ENCODE assay signal across 7 mouse cellular contexts in the genomic region with DNA sequence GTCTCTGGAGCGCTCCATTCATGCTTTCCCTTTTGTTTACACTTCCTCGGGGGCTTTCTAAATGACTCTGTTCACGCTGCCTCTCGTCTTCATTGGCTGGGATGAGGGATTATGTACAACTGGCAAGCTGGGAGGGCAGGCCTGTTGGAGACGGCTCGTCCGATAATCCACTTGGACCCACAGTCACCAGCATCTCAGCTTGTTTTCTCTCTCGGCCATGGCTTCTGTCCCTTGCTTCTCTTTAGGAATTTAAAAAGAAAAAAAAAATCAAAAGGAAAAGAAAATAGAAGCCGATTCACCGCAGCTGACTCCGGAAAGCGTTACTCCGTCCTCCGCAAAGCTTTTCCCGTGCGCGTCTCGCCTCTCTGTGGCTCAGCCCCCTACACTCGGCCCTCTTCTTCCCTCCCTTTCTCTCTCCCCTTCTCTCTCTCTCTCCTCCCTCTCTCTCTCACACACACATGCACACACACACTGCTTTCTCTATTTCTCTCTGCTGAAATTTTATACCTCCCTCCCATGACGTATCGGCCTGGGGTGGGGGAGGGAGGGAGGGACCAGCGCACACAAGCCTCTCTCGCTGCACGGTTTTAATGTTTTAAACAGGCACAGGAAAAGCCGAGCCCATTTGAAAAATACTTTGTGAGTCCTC. TPM values are rescaled to one million over a fixed set of nuclear protein-coding genes. Genes with fewer than 3 reads are reported as not detected.
DNase-seq lines count a peak whose midpoint lies in the region; ATAC-seq and TF ChIP-seq lines count a peak whose summit lies in the region.

Gene Tgfb3 (minus strand): TSS at position 489 of the 649 bp plus-strand sequence.

- H3K27me3 ChIP-seq in CH12.LX (replicated peaks), result peaks cover 27% of the 10 kb centered on the region
- no peaks in the 10 kb centered on the region for H3K27me3 ChIP-seq in lung, postnatal 0 days (replicated peaks; ENCODE audit: insufficient read depth, low read length)

- H3K4me1 ChIP-seq in CH12.LX (ENCODE audit: control insufficient read depth in 1 of 2, insufficient read depth in 2 of 2), result peaks cover 0 to 3% of the 10 kb centered on the region in 2 experiments; a peak in 1 of 4 replicates
- H3K4me1 ChIP-seq in lung, postnatal 0 days (ENCODE audit: insufficient read depth, low read depth, low read length), result peaks cover 11% of the 10 kb centered on the region; the same call in 1 of the 2 replicates

- H3K36me3 ChIP-seq in CH12.LX (replicated peaks in 1 of 2; ENCODE audit: control insufficient read depth in 1 of 2, insufficient read depth in 1 of 2, low read length in 1 of 2), result no peaks in the 10 kb centered on the region
- no peaks in the 10 kb centered on the region for H3K36me3 ChIP-seq in lung, postnatal 0 days (ENCODE audit: insufficient read depth, low read length)

- TF ChIP-seq EP300 in CH12.LX (IDR thresholded peaks at IDR 0.05; ENCODE audit: low read length), result no peak
- no peak for TF ChIP-seq EP300 in lung, postnatal 0 days (IDR thresholded peaks at IDR 0.05)

- no peaks in the 10 kb centered on the region for H3K9me3 ChIP-seq in CH12.LX (replicated peaks; ENCODE audit: low read length)
- H3K9me3 ChIP-seq in lung, postnatal 0 days (ENCODE audit: low read length), result no peaks in the 10 kb centered on the region

- H3K27ac ChIP-seq in CH12.LX (ENCODE audit: insufficient read depth, low read depth), result no peak within 1 kb of the TSS
- H3K27ac ChIP-seq in lung, postnatal 0 days (ENCODE audit: low read length), result peak within 1 kb of the TSS; percentile 94

- H3K4me3 ChIP-seq in CH12.LX (replicated peaks in 1 of 3; ENCODE audit: low read depth in 2 of 3, low read length in 2 of 3, poor library complexity in 1 of 3), result peak within 1 kb of the TSS; percentile 42 to 62 (median 49)
- H3K4me3 ChIP-seq in lung, postnatal 0 days (ENCODE audit: low read depth, low read length), result peak within 1 kb of the TSS; percentile 54

- no peak for TF ChIP-seq POLR2A in CH12.LX (IDR thresholded peaks at IDR 0.05; ENCODE audit: low read depth, low read length)

- dilution Hi-C loops in CH12.LX (cut with MboI; ENCODE audit: extremely low pct_ligation_motif_present, extremely low pct_unique_long_range_greater_than_20kb, low sequenced_read_pairs), result no loop called here

- TF ChIP-seq RAD21 in CH12.LX (IDR thresholded peaks at IDR 0.05; ENCODE audit: low read depth, low read length), result no peak

- WGBS in lung, postnatal 0 days, result under 1% methylated on average over 25 of the region's 25 CpGs

- in situ Hi-C loops in CH12.LX (cut with MboI; ENCODE audit: low pct_ligation_motif_present, low pct_unique_long_range_greater_than_20kb, low sequenced_read_pairs), result loop anchor here (5.0 to 10.0 kb wide), 3 partner anchors 54 to 226 kb away; no protein-coding TSS in a partner anchor

- ATAC-seq in lung, postnatal 0 days, result peak; percentile 77

- DNase-seq in CH12.LX (ENCODE audit: extremely low read depth), result no peak
- peak; percentile 94 for DNase-seq in NIH3T3 (ENCODE audit: low read depth)
- DNase-seq in embryo, embryonic 10.5 days (ENCODE audit: low spot score), result peak; percentile 81
- DNase-seq in heart, adult 8-10 months (ENCODE audit: low spot score), result peak; percentile 75
- DNase-seq in kidney, postnatal 10 days, result peak; percentile 69
- peak; percentile 89 for DNase-seq in lung, postnatal 0 days (ENCODE audit: low spot score)
- peak; percentile 85 for DNase-seq in retina, postnatal 1 day

- no peaks in the 10 kb centered on the region for H3K79me2 ChIP-seq in CH12.LX (replicated peaks; ENCODE audit: control insufficient read depth, extremely low read depth, insufficient read depth, poor library complexity, severe bottlenecking)

- no peak for TF ChIP-seq CTCF in CH12.LX (conservative IDR thresholded peaks at IDR 0.05 in 1 of 2, IDR thresholded peaks at IDR 0.05 in 1 of 2; ENCODE audit: low read depth in 2 of 2, low read length in 2 of 2)
- no peak for TF ChIP-seq CTCF in lung, postnatal 0 days (IDR thresholded peaks at IDR 0.05)

- H3K4me2 ChIP-seq in CH12.LX (ENCODE audit: insufficient read depth, low read depth, poor library complexity, severe bottlenecking), result peak within 1 kb of the TSS; percentile 66
- peak within 1 kb of the TSS; percentile 91 for H3K4me2 ChIP-seq in lung, postnatal 0 days (replicated peaks; ENCODE audit: low read depth, low read length)

- peak within 1 kb of the TSS; percentile 46 for H3K9ac ChIP-seq in CH12.LX (ENCODE audit: insufficient read depth, low read depth)
- H3K9ac ChIP-seq in lung, postnatal 0 days (replicated peaks; ENCODE audit: low read depth), result peak within 1 kb of the TSS; percentile 56

TF ChIP-seq in CH12.LX, 34 proteins besides CTCF, POLR2A, EP300 and RAD21:
- peak; percentile 19; the same call in 1 of the 2 replicates for TF ChIP-seq IRF4 (IDR thresholded peaks at IDR 0.05; ENCODE audit: low read depth, low read length)
- 0 out of 2 replicates have a peak, but pooled peaks have one; percentile 1 for TF ChIP-seq MXI1 (IDR thresholded peaks at IDR 0.05; ENCODE audit: low read depth, low read length)
- no peak for TF ChIP-seq NELFE (IDR thresholded peaks at IDR 0.05; ENCODE audit: low read depth, low read length)

RNA-seq across cellular contexts. Expression of gene Tgfb3, which starts in this region (rescaled TPM):
- total RNA-seq in CH12.LX (2012; rRNA removed), result 0.13 and 0.34 TPM in 2 replicates
- total RNA-seq in CH12.LX (2014; rRNA removed), result not detected in 2 replicates
- not detected in 2 replicates for polyA plus RNA-seq in CH12.LX (2012; ENCODE audit: insufficient read length, low read depth)
- total RNA-seq in heart, adult 8-10 months (2022), result 10 to 100 TPM; 13.5 to 15.5 (median 14.3) TPM
- polyA plus RNA-seq in lung, postnatal 0 days (2015; fragmentation: Nextera tagmentation; extraction: Ambion mirVana), result 20.6 and 23.5 TPM in 2 replicates

Comparison
In these comparisons a context has a peak if more than half of its experiments do, and no peak if none do; other contexts are left out.
1. RNA of gene Tgfb3 (total RNA-seq): 13.5 to 15.5 TPM in heart, adult 8-10 months; 0.13 to 0.34 TPM in CH12.LX; every median in the first group is over 10 times any median in the second.
2. RNA of gene Tgfb3 (polyA plus RNA-seq): 20.6 to 23.5 TPM in lung, postnatal 0 days; not detected in CH12.LX; every median in the first group is over 10 times any median in the second.